Mouse (Mus musculus): Measurements from ENCODE around the gene Csad.

GRCm38 (mm10) chr15:102224186-102224991, 19.9 kb upstream of the Csad start:
- TF ChIP-seq CTCF (conservative IDR thresholded peaks at IDR 0.05; ENCODE audit: low read length) (no peak), NANOG (IDR thresholded peaks at IDR 0.05; ENCODE audit: borderline replicate concordance, low read length) (no peak), POU5F1 (IDR thresholded peaks at IDR 0.05; ENCODE audit: borderline replicate concordance, low read length) (no peak)

All from E14TG2a.4 (cell line).